Mouse (Mus musculus) C2C12 (cell line): ENCODE results near the gene Taf1b.

Experiments
- CTCF ChIP-seq: IDR thresholded peaks from one replicate; pipeline ENCODE4 v1.5.1; 2011; ENCODE audit not compliant: control insufficient read depth, insufficient read depth, insufficient read length
- FOSL1 ChIP-seq: IDR thresholded peaks from one replicate; pipeline ENCODE4 v1.8.0; 2011; ENCODE audit warnings: mild to moderate bottlenecking, low read length; ENCODE audit not compliant: poor library complexity, insufficient read depth, severe bottlenecking
- MAX ChIP-seq: IDR thresholded peaks from one replicate; pipeline ENCODE4 v1.6.1; 2011; ENCODE audit warnings: mild to moderate bottlenecking, control low read depth
- MYOG ChIP-seq: IDR thresholded peaks from one replicate; pipeline ENCODE4 v1.6.1; 2011; ENCODE audit not compliant: control insufficient read depth, insufficient read length; ENCODE audit errors: extremely low read depth
- USF1 ChIP-seq: IDR thresholded peaks from one replicate; pipeline ENCODE4 v1.6.1; 2011; ENCODE audit warnings: low read depth, mild to moderate bottlenecking, control low read depth, moderate library complexity

DNA sequence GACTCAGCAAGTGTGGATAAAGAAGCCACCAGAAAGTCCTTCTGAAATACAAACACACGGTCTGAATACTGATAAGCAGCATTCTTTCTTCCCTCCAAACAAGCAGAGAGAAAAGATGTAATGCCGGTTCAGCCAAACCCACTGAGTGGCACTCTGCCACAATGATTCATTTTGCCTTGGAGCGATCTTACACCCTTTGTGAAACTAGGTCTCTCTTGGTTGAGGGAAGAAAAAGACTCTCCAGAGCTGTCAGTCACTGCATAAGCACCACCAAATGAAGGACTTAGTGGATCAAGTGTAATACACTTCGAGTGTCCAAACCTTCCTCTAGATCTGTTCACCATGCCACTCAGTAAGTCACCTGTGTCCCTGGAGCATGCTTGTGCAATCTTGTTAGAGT, 39.8 kb downstream of the Taf1b start:
- TF ChIP-seq MYOG, result no peak
- TF ChIP-seq CTCF, result no peak
- TF ChIP-seq MAX, result no peak
- TF ChIP-seq USF1, result no peak
- TF ChIP-seq FOSL1, result no peak
